Comparison of ENCODE assay signal across 9 mouse cellular contexts in genomic region chr4:86902351-86902750, GRCm38 (mm10). TPM values are rescaled to one million over a fixed set of nuclear protein-coding genes. Genes with fewer than 3 reads are reported as not detected.
DNase-seq lines count a peak whose midpoint lies in the region; ATAC-seq and TF ChIP-seq lines count a peak whose summit lies in the region.
"Had no signal": no experiment of that assay in that cellular context is flagged by ENCODE, and none has a peak within 500 bp of the region (broad histone marks: within the 10 kb centered on the region; RNA-seq: fewer than 3 reads in every experiment).

No protein-coding gene starts in this region.

- H3K4me1 ChIP-seq in megakaryocyte, embryonic 14.5 days = peaks cover 23% of the 10 kb centered on the region
- peaks cover 25% of the 10 kb centered on the region for H3K4me1 ChIP-seq in heart, embryonic 12.5 days (replicated peaks)
- H3K4me1 ChIP-seq in small intestine, adult 2 months (ENCODE audit: control insufficient read depth, insufficient read depth, insufficient read length, low read length) = peaks cover 7% of the 10 kb centered on the region; the same call in 1 of the 2 replicates

- ATAC-seq in megakaryocyte, adult 5-6 weeks (ENCODE audit: poor library complexity, severe bottlenecking) = no peak
- 0 out of 2 replicates have a peak, but pooled peaks have one; percentile 19 for ATAC-seq in heart, embryonic 12.5 days (ENCODE audit: insufficient number of reproducible peaks, low FRiP score)
- ATAC-seq: intestine, postnatal 0 days had no signal

- WGBS in heart, embryonic 12.5 days = 52% methylated on average over 6 of the region's 6 CpGs
- 38% methylated on average over 6 of the region's 6 CpGs for WGBS in small intestine, adult 2 months

- H3K9ac ChIP-seq in heart, embryonic 12.5 days = no peak overlapping the region

- peaks cover 9% of the 10 kb centered on the region for H3K36me3 ChIP-seq in megakaryocyte, embryonic 14.5 days (replicated peaks; ENCODE audit: low read length)
- peaks cover 9% of the 10 kb centered on the region; the same call in 1 of the 2 replicates for H3K36me3 ChIP-seq in heart, embryonic 12.5 days
- no peaks in the 10 kb centered on the region for H3K36me3 ChIP-seq in small intestine, adult 2 months (ENCODE audit: control insufficient read depth, insufficient read depth, low read length)

- TF ChIP-seq CTCF in small intestine, adult 2 months (IDR thresholded peaks at IDR 0.05; ENCODE audit: extremely low read depth, insufficient read length, insufficient replicate concordance, low read depth, low read length) = no peak

- H3K27me3 ChIP-seq in megakaryocyte, embryonic 14.5 days (replicated peaks) = peaks cover 2% of the 10 kb centered on the region
- H3K27me3 ChIP-seq in heart, embryonic 12.5 days (replicated peaks) = no peaks in the 10 kb centered on the region
- H3K27me3 ChIP-seq in small intestine, adult 2 months (ENCODE audit: control insufficient read depth, insufficient read depth, low read length) = no peaks in the 10 kb centered on the region

- H3K27ac ChIP-seq in heart, embryonic 12.5 days (ENCODE audit: poor library complexity, severe bottlenecking) = peak overlapping the region; percentile 70; the same call in 1 of the 2 replicates
- H3K27ac ChIP-seq in small intestine, adult 2 months (ENCODE audit: insufficient read depth, low read depth, low read length) = peak overlapping the region; percentile 44; the same call in 1 of the 2 replicates

- TF ChIP-seq POLR2A in small intestine, adult 2 months (IDR thresholded peaks at IDR 0.05; ENCODE audit: low read depth, low read length) = no peak

- DNase-seq in kidney, postnatal 36 days = peak; percentile 59 to 82
- no peak for DNase-seq in urinary bladder, postnatal 10 days (ENCODE audit: low spot score)
- no peak for DNase-seq in spleen, postnatal 10 days (ENCODE audit: low spot score in 2 of 2)
- no peak for DNase-seq in MN1 (ENCODE audit: low spot score)

- H3K4me2 ChIP-seq in heart, embryonic 12.5 days = no peak overlapping the region

- H3K9me3 ChIP-seq in megakaryocyte, embryonic 14.5 days = no peaks in the 10 kb centered on the region
- H3K9me3 ChIP-seq in heart, embryonic 12.5 days (replicated peaks) = no peaks in the 10 kb centered on the region

- peak overlapping the region; percentile 80 for H3K4me3 ChIP-seq in megakaryocyte, embryonic 14.5 days (replicated peaks)
- no peak overlapping the region for H3K4me3 ChIP-seq in heart, embryonic 12.5 days
- H3K4me3 ChIP-seq in small intestine, adult 2 months (ENCODE audit: low read depth, low read length) = no peak overlapping the region

RNA-seq across cellular contexts. Expression of gene Acer2, which starts 28.2 kb away (rescaled TPM):
- 1.5 and 1.9 TPM in 2 replicates for polyA plus RNA-seq in megakaryocyte, embryonic 14.5 days (2012; ENCODE audit: insufficient read depth, low replicate concordance)
- 0.07 TPM in 1 of 2 replicates, not detected in the other for total RNA-seq in megakaryocyte, adult 5-6 weeks (2015)
- total RNA-seq in megakaryocyte, adult 5-6 weeks (2017) = 0.15 and 0.69 TPM in 2 replicates
- polyA plus RNA-seq in heart, embryonic 12.5 days (2016; fragmentation: Nextera tagmentation; extraction: Ambion mirVana) = 36.0 and 40.9 TPM in 2 replicates
- 2.8 and 8.8 TPM in 2 replicates for polyA plus RNA-seq in small intestine, adult 2 months (2012; rRNA removed)

RNA-seq across cellular contexts. Expression of gene Rps6, which starts 45.1 kb away (rescaled TPM):
- 106 and 682 TPM in 2 replicates for polyA plus RNA-seq in megakaryocyte, embryonic 14.5 days (2012; ENCODE audit: insufficient read depth, low replicate concordance)
- 2,501 and 2,579 TPM in 2 replicates for total RNA-seq in megakaryocyte, adult 5-6 weeks (2015)
- 983 and 1,093 TPM in 2 replicates for total RNA-seq in megakaryocyte, adult 5-6 weeks (2017)
- polyA plus RNA-seq in heart, embryonic 12.5 days (2016; fragmentation: Nextera tagmentation; extraction: Ambion mirVana) = 458 and 459 TPM in 2 replicates
- 151 and 167 TPM in 2 replicates for polyA plus RNA-seq in small intestine, adult 2 months (2012; rRNA removed)

Comparison
In these comparisons a context has a peak if more than half of its experiments do, and no peak if none do; other contexts are left out.
1. DNase-seq: peak in kidney, postnatal 36 days (2 of 2); none in urinary bladder, postnatal 10 days (single experiment), spleen, postnatal 10 days (0 of 2) and MN1 (single experiment).